Mouse (Mus musculus): ENCODE results near the gene Sh3glb1. TPM values are rescaled to one million over a fixed set of nuclear protein-coding genes. Genes with fewer than 3 reads are reported as not detected.

Sh3glb1 gene
- polyA plus RNA-seq, 1 experiment, result 36.0 TPM

DNA sequence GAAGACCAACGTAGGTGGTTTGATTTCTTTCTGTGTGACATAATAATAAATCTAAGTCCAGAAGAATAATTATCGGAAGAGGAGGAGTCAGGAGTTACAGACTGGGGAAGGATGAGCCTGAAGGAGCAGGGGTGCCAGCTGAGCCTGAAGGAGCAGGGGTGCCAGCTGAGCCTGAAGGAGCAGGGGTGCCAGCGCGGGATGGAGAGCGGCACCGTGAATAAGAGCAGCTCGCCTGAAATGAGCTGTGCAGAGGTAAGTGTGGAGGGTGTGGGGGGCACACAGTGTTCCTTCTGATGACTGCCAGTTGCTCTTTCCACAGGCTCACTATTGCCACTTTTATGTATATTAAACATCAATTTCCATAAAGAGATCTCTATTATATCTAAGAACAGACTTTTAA, 5.1 kb downstream of the Sh3glb1 start:
- no peak for TF ChIP-seq FLI1 (IDR thresholded peaks at IDR 0.05; ENCODE audit: low read length)
- no peak for TF ChIP-seq GATA1 (IDR thresholded peaks at IDR 0.05; ENCODE audit: borderline replicate concordance, low read length)
- Histone ChIP-seq H3K27me3 (replicated peaks) (no peaks in the 10 kb centered on the region), H3K9me3 (no peaks in the 10 kb centered on the region), H3K4me1 (peaks cover 59% of the 10 kb centered on the region), H3K4me3 (replicated peaks) (peak overlapping the region; percentile 67), H3K36me3 (replicated peaks; ENCODE audit: low read length) (peaks cover 58% of the 10 kb centered on the region)

DNA sequence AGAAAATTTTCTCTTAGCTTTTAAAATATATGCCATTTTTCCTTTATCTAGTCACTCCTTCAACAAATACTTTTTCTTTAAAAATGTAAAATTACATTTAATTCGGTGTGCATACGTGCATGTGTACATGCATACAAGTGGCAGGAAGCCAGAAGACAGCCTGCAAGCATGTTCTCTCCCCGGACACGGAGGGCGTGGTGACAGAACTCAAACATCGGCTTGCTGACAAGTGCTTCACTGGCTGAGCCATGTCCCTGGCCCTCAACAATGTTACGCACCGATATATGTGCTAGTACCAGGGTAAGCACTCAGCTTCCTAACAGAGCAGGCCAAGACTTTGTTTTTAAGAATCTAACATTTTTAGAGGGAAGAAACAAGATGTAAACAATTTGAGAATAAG, 5.5 kb downstream of the Sh3glb1 start:
- H3K4me1 ChIP-seq, result peaks cover 59% of the 10 kb centered on the region
- no peaks in the 10 kb centered on the region for H3K9me3 ChIP-seq
- no peaks in the 10 kb centered on the region for H3K27me3 ChIP-seq (replicated peaks)
- TF ChIP-seq FLI1 (IDR thresholded peaks at IDR 0.05; ENCODE audit: low read length) (no peak), GATA1 (IDR thresholded peaks at IDR 0.05; ENCODE audit: borderline replicate concordance, low read length) (no peak)
- peaks cover 62% of the 10 kb centered on the region for H3K36me3 ChIP-seq (replicated peaks; ENCODE audit: low read length)
- peak overlapping the region; percentile 42 for H3K4me3 ChIP-seq (replicated peaks)

DNA sequence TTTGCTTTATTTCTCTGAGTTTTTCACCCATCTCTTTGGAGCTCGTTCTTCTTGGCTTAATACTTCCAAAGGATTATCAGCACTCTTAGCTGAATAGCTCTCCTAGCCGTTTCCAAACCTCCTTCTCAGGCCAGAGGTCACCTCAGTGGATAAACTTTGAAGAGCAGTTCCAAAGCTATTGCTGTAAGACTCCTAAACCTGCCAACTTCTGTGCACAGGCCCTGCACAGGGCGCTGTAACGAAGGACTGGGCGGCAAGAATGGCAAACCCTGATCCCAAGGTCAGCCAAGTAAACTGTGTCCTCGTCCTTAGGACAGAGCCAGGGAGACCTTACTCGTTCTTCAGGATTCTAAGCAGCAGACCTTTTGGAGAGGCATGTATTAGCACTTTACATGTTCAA, 6.0 kb downstream of the Sh3glb1 start:
- H3K27me3 ChIP-seq (replicated peaks), result no peaks in the 10 kb centered on the region
- H3K9me3 ChIP-seq, result no peaks in the 10 kb centered on the region
- H3K4me3 ChIP-seq (replicated peaks), result no peak overlapping the region
- peaks cover 67% of the 10 kb centered on the region for H3K36me3 ChIP-seq (replicated peaks; ENCODE audit: low read length)
- TF ChIP-seq GATA1 (IDR thresholded peaks at IDR 0.05; ENCODE audit: borderline replicate concordance, low read length) (no peak), FLI1 (IDR thresholded peaks at IDR 0.05; ENCODE audit: low read length) (no peak)
- peaks cover 59% of the 10 kb centered on the region for H3K4me1 ChIP-seq

DNA sequence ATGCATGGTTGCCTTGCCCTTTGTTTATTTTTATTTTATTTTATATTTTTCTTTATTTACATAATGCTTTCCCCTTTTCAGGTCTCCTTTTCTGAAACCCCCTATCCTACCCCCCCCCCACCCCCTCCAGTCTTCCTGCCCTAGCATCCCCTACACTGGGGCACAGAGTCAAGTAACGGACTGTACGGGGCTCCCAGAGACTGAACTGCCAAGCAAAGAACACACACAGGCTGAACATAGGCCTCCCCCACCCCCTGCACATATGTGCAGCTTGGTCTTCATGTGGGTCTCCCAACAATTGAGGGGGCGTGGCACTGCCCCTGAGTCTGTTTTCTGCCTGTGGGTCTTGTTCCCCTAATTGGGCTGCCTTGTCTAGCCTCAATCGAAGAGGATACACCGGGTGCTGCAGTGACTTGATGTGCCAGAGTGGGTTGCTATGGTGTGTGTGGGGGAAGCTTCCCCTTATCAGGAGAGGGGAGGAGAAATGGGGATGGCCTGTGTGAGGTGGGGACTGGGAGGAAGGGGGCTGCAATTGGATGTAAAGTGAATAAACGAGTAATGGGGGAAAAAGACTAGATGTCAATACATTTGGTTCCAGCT, 8.4 kb downstream of the Sh3glb1 start:
- no peak overlapping the region for H3K4me3 ChIP-seq (replicated peaks)
- peaks cover 42% of the 10 kb centered on the region for H3K4me1 ChIP-seq
- no peaks in the 10 kb centered on the region for H3K9me3 ChIP-seq
- peaks cover 88% of the 10 kb centered on the region for H3K36me3 ChIP-seq (replicated peaks; ENCODE audit: low read length)
- no peaks in the 10 kb centered on the region for H3K27me3 ChIP-seq (replicated peaks)
- TF ChIP-seq FLI1 (IDR thresholded peaks at IDR 0.05; ENCODE audit: low read length) (no peak), GATA1 (IDR thresholded peaks at IDR 0.05; ENCODE audit: borderline replicate concordance, low read length) (no peak)

DNA sequence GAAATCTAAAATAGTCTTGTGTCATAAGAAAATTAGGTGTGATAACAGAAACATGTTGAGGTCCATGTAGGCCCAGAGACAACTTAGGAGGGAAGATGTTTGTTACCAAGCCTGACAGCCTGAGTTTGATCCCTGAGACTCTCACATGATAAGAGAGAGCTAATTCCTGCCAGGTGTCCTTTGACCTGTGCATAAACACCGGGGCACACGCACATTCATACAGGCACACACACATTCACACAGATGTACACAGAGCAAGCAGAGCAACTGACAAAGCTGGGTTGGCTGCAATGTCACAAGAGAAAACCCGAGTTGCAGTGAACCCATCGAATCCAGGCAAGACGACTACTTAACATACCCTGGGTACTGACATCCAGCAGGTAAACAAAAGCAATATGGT, 11.5 kb downstream of the Sh3glb1 start:
- peaks cover 90% of the 10 kb centered on the region for H3K36me3 ChIP-seq (replicated peaks; ENCODE audit: low read length)
- H3K4me3 ChIP-seq (replicated peaks), result no peak overlapping the region
- H3K9me3 ChIP-seq, result no peaks in the 10 kb centered on the region
- peaks cover 22% of the 10 kb centered on the region for H3K4me1 ChIP-seq
- no peak for TF ChIP-seq GATA1 (IDR thresholded peaks at IDR 0.05; ENCODE audit: borderline replicate concordance, low read length)
- TF ChIP-seq FLI1 (IDR thresholded peaks at IDR 0.05; ENCODE audit: low read length), result no peak
- no peaks in the 10 kb centered on the region for H3K27me3 ChIP-seq (replicated peaks)

DNA sequence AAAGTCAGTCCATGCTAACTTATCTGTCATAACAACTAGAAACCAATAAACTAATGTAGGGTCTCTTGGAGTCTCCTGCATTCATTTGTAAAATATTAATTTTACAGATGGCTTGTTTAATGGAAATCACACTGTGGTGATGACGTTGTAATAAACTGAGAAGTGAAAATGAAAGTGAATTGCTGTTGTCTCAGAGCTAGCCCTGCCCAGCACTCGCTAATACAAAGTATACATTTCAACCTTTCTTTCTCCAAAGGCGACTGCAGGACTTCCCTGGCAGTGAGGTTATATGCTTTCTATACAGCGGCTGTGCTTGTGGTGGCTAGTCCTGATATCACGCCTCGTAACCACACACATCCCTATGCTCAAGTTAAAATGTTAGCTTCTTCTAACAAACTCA, 16.2 kb downstream of the Sh3glb1 start:
- Histone ChIP-seq H3K27me3 (replicated peaks) (no peaks in the 10 kb centered on the region), H3K36me3 (replicated peaks; ENCODE audit: low read length) (peaks cover 89% of the 10 kb centered on the region), H3K4me3 (replicated peaks) (peak overlapping the region; percentile 87), H3K9me3 (no peaks in the 10 kb centered on the region), H3K4me1 (peaks cover 36% of the 10 kb centered on the region)
- TF ChIP-seq GATA1 (IDR thresholded peaks at IDR 0.05; ENCODE audit: borderline replicate concordance, low read length), result no peak
- no peak for TF ChIP-seq FLI1 (IDR thresholded peaks at IDR 0.05; ENCODE audit: low read length)

DNA sequence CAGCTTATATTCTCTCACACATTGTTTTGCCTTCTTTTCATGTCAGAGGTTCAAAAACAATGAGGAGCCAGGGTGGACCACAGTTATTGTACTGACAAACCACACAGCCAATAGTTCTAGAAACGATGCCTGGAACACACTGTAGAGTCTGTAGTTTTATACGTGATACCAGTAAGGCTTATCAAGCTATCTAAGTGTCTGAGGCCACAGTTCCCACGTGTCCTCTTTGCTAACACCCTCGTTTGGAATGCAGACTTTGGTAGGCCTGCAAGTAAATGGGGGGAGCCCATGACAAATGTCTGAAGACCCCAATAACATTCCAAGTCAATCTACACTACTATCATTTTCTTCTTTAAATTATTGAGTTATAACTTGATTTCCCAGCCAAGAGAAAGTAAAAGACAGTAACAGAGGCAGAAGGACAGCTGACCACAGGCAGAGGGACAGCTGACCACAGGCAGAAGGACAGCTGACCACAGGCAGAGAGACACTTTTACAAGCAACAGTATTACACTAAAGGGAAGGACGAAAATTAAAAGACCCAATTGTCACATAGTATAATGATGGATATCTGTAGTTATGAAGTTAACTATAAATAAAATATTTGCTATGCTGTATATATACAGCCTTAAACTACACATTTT, 21.2 kb downstream of the Sh3glb1 start:
- TF ChIP-seq FLI1 (IDR thresholded peaks at IDR 0.05; ENCODE audit: low read length), result no peak
- no peak for TF ChIP-seq GATA1 (IDR thresholded peaks at IDR 0.05; ENCODE audit: borderline replicate concordance, low read length)
- Histone ChIP-seq H3K27me3 (replicated peaks) (no peaks in the 10 kb centered on the region), H3K4me1 (peaks cover 72% of the 10 kb centered on the region), H3K4me3 (replicated peaks) (peak overlapping the region; percentile 60), H3K36me3 (replicated peaks; ENCODE audit: low read length) (peaks cover 96% of the 10 kb centered on the region), H3K9me3 (no peaks in the 10 kb centered on the region)

DNA sequence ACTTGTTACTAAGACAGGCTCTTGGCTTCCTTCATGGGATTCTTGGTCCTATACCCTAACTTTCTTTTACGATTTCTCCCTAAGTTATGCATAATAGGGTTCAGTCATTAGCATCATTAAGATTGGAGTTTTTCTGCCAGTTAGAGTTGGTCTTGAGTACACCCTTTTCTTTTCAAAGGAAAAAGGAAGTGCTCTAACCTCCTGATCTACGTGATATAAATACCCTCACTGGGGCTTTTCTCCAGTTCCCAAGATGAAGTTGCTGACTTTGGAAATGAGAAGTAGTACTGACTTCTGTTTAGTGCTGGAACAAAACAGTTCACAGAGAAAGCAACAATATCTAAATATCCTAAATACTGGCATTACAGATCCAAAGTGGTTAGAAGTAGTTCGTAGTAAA, 22.2 kb downstream of the Sh3glb1 start:
- H3K4me3 ChIP-seq (replicated peaks), result no peak overlapping the region
- peaks cover 76% of the 10 kb centered on the region for H3K4me1 ChIP-seq
- no peaks in the 10 kb centered on the region for H3K27me3 ChIP-seq (replicated peaks)
- TF ChIP-seq GATA1 (IDR thresholded peaks at IDR 0.05; ENCODE audit: borderline replicate concordance, low read length) (no peak), FLI1 (IDR thresholded peaks at IDR 0.05; ENCODE audit: low read length) (no peak)
- no peaks in the 10 kb centered on the region for H3K9me3 ChIP-seq
- peaks cover 96% of the 10 kb centered on the region for H3K36me3 ChIP-seq (replicated peaks; ENCODE audit: low read length)

DNA sequence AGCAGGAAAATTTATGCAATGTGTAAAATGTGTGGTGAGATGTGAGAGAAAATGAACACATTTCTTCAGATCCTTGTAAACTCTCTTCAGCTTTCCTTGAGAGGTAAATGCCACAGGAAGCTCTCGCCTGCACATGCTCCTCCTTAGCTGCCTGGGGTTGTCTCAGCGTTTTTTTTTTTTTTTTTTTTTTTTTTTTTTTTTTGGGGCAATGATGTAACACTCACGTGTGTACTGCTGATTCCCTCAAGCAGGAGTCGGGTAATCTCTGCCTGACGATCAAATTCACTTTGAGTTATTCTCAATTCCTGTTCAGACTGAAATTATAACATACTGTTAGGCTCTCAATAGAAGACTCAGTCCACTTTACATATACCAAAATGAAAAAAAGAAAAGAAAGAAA, 23.0 kb downstream of the Sh3glb1 start:
- TF ChIP-seq FLI1 (IDR thresholded peaks at IDR 0.05; ENCODE audit: low read length) (no peak), GATA1 (IDR thresholded peaks at IDR 0.05; ENCODE audit: borderline replicate concordance, low read length) (no peak)
- H3K9me3 ChIP-seq, result no peaks in the 10 kb centered on the region
- H3K4me1 ChIP-seq, result peaks cover 81% of the 10 kb centered on the region
- H3K36me3 ChIP-seq (replicated peaks; ENCODE audit: low read length), result peaks cover 94% of the 10 kb centered on the region
- H3K4me3 ChIP-seq (replicated peaks), result no peak overlapping the region
- H3K27me3 ChIP-seq (replicated peaks), result no peaks in the 10 kb centered on the region

DNA sequence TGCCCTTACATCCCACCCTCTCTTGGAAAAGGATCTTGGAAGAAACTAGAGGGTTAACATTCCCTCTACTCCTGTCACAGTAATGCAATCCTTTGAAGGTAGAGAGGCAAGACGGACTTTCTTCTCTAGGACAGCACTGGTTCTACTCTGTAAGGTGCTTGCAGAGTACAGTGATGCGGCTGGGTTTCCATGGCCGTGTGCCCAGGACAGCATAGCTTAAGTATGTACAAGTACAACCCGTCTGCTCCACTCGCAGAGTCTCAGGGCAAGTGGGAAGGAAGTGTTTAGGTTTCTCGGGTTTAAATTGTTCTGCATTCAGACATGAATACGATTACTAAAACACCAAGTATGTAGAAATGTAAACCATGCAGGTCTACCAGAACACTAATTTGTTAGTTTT, 25.2 kb downstream of the Sh3glb1 start:
- Histone ChIP-seq H3K9me3 (no peaks in the 10 kb centered on the region), H3K27me3 (replicated peaks) (no peaks in the 10 kb centered on the region), H3K4me3 (replicated peaks) (no peak overlapping the region), H3K36me3 (replicated peaks; ENCODE audit: low read length) (peaks cover 93% of the 10 kb centered on the region), H3K4me1 (peaks cover 81% of the 10 kb centered on the region)
- TF ChIP-seq FLI1 (IDR thresholded peaks at IDR 0.05; ENCODE audit: low read length) (no peak), GATA1 (IDR thresholded peaks at IDR 0.05; ENCODE audit: borderline replicate concordance, low read length) (no peak)
